Mouse (Mus musculus) kidney, adult 10 weeks (tissue): ENCODE measurements around the gene Glo1. TPM values are rescaled to one million over a fixed set of nuclear protein-coding genes. Genes with fewer than 3 reads are reported as not detected.

ENCODE experiments used
- polyA plus RNA-seq: library from polyadenylated mRNA; stranded (reverse); fragments of 350-450 nt; fragmentation: Illumina TruSeq; extraction: RNeasy Lipid Tissue Mini Kit (QIAGEN cat#74804); gene quantifications from one replicate; pipeline ENCODE4 v1.2.3, GENCODE M21; 2014; ENCODE audit warnings: low read depth, low replicate concordance

The Glo1 gene
- 190 TPM for polyA plus RNA-seq

DNA sequence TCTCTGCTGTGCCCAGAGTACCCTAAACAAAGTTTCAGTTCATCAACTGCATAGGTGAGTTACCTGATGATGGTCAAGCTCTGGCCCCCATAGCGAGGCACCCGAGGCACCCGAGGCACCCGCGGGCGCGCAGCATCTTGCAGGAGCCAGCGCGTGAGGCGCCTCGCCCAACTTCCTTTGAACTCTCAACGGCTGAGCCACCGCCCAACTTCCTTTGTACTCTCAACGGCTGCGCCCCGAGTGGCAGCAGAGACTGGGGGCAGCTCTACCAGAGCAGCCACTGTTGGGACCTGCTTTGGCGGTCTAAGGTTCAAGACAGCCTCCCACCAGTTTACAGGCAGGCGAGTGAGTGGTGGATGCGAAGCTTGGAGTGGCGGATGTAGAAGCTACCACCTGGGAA is at the start of gene Glo1:
Gene Glo1, minus strand, starts transcription at position 153 of the 400 bp plus-strand sequence.

DNA sequence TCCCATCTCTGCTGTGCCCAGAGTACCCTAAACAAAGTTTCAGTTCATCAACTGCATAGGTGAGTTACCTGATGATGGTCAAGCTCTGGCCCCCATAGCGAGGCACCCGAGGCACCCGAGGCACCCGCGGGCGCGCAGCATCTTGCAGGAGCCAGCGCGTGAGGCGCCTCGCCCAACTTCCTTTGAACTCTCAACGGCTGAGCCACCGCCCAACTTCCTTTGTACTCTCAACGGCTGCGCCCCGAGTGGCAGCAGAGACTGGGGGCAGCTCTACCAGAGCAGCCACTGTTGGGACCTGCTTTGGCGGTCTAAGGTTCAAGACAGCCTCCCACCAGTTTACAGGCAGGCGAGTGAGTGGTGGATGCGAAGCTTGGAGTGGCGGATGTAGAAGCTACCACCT is 2.5 kb downstream of the Glo1 start, which contains the start of gene Dnah8:
Gene Dnah8, plus strand, starts transcription at position 223 of the 400 bp plus-strand sequence.

DNA sequence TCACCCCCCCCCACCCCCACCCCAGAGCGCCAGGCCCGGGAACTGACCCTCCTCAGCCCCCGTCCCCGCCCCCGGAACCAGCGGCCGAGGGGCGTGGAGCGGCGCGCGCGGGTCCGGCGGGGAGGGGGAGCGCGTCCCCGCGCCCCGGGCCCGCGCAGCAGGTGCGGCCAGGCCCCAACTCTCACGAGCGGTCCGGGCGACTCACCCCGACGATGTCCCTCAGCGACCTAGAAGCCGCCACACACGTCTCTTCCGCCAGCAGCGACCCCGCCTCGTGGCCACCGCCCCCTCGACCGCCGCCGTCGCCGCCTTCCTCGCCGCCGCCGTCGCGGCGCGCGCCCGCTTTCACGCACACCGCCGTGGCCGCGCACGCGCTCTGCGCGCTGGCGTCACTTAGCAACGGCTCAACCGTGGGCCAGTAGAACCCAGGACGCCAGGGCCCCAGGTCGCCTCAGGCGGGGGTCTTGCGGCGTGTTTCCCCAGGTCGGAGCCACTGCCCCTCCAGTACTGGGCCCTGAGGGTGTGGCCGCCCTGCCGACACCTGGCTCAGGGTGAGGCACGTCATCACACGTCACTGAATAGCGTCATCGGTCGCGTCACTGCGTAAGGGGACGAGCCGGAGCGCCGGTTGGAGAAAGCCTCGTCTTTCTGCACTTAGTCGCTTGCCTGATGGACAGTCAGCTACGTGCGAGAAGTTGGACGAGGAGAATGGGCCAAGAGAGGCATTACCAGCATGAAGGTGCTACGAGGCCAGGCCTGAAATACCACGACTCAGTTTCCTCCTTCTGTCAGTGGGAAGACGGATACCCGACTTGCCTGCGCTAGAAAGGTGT is 50.5 kb downstream of the Glo1 start, which contains the start of gene Btbd9:
Gene Btbd9, minus strand, starts transcription at position 548 of the 833 bp plus-strand sequence.

Other genes starting within 250 kb of the Glo1 start
- 4.6 TPM for gene Btbd9, start 50.4 kb downstream of the Glo1 start, polyA plus RNA-seq
- 0.04 TPM for gene Dnah8, start 2.5 kb downstream of the Glo1 start, polyA plus RNA-seq